Mouse (Mus musculus): ENCODE results near the gene Kcna7. TPM values are rescaled to one million over a fixed set of nuclear protein-coding genes. Genes with fewer than 3 reads are reported as not detected.

The Kcna7 gene
- not detected in 2 replicates for polyA plus RNA-seq (2012; rRNA removed)

GRCm38 (mm10) chr7:45405091-45406075 is at the start of gene Kcna7:
Kcna7 (plus strand) TSS chr7:45405653.

GRCm38 (mm10) chr7:45366652-45367019 is 38.8 kb upstream of the Kcna7 start, which contains the start of gene Ppfia3:
Ppfia3 (minus strand) TSS chr7:45367019.

GRCm38 (mm10) chr7:45370475-45371311 is 34.8 kb upstream of the Kcna7 start, which contains the start of gene Lin7b:
Lin7b (minus strand) TSS chr7:45370583.

GRCm38 (mm10) chr7:45395578-45396336 is 9.7 kb upstream of the Kcna7 start, which contains the start of gene Snrnp70:
Snrnp70 (minus strand) TSS chr7:45395742.

GRCm38 (mm10) chr7:45413113-45413863 is 7.8 kb downstream of the Kcna7 start, which contains the start of gene Ntf5:
Ntf5 (plus strand) TSS chr7:45413695.

GRCm38 (mm10) chr7:45420615-45420919 is 15.1 kb downstream of the Kcna7 start, which contains the start of gene Lhb:
Lhb (plus strand) TSS chr7:45420820.

GRCm38 (mm10) chr7:45434203-45435015 is 29.0 kb downstream of the Kcna7 start, which contains the start of gene Gys1:
Gys1 (plus strand) TSS chr7:45434844.

GRCm38 (mm10) chr7:45437521-45438276 is 32.2 kb downstream of the Kcna7 start, which contains the start of gene Ruvbl2:
Ruvbl2 (minus strand) TSS chr7:45438096.

Other genes with a start within 250 kb of the Kcna7 start
- gene Slc17a7, start 241.7 kb upstream of the Kcna7 start, polyA plus RNA-seq (2012; rRNA removed), result 12.2 and 25.0 TPM in 2 replicates
- 0.05 and 0.21 TPM in 2 replicates for gene Gfy, start 226.1 kb upstream of the Kcna7 start, polyA plus RNA-seq (2012; rRNA removed)
- gene Pth2, start 224.7 kb upstream of the Kcna7 start, polyA plus RNA-seq (2012; rRNA removed), result 0.20 and 0.23 TPM in 2 replicates
- 0.88 and 1.1 TPM in 2 replicates for gene Ccdc155, start 200.8 kb upstream of the Kcna7 start, polyA plus RNA-seq (2012; rRNA removed)
- 2.0 and 3.2 TPM in 2 replicates for gene Dkkl1, start 193.5 kb upstream of the Kcna7 start, polyA plus RNA-seq (2012; rRNA removed)
- gene Tead2, start 189.9 kb upstream of the Kcna7 start, polyA plus RNA-seq (2012; rRNA removed), result 257 and 271 TPM in 2 replicates
- gene Cd37, start 166.5 kb upstream of the Kcna7 start, polyA plus RNA-seq (2012; rRNA removed), result 1.6 and 1.8 TPM in 2 replicates
- 0.61 and 0.96 TPM in 2 replicates for gene Slc6a16, start 164.6 kb upstream of the Kcna7 start, polyA plus RNA-seq (2012; rRNA removed)
- not detected in 2 replicates for gene Slc6a21, start 128.1 kb upstream of the Kcna7 start, polyA plus RNA-seq (2012; rRNA removed)
- 16.8 and 23.9 TPM in 2 replicates for gene Trpm4, start 71.9 kb upstream of the Kcna7 start, polyA plus RNA-seq (2012; rRNA removed)
- 1.1 and 3.8 TPM in 2 replicates for gene Hrc, start 70.4 kb upstream of the Kcna7 start, polyA plus RNA-seq (2012; rRNA removed)
- gene Ppfia3, start 38.6 kb upstream of the Kcna7 start, polyA plus RNA-seq (2012; rRNA removed), result 44.2 and 45.9 TPM in 2 replicates
- 14.4 and 15.8 TPM in 2 replicates for gene Lin7b, start 35.1 kb upstream of the Kcna7 start, polyA plus RNA-seq (2012; rRNA removed)
- 864 and 911 TPM in 2 replicates for gene Snrnp70, start 9.9 kb upstream of the Kcna7 start, polyA plus RNA-seq (2012; rRNA removed)
- 0.10 and 0.91 TPM in 2 replicates for gene Ntf5, start 8.0 kb downstream of the Kcna7 start, polyA plus RNA-seq (2012; rRNA removed)
- gene Lhb, start 15.2 kb downstream of the Kcna7 start, polyA plus RNA-seq (2012; rRNA removed), result 1.1 and 1.3 TPM in 2 replicates
- gene Gys1, start 29.2 kb downstream of the Kcna7 start, polyA plus RNA-seq (2012; rRNA removed), result 22.6 and 27.0 TPM in 2 replicates
- 139 and 159 TPM in 2 replicates for gene Ruvbl2, start 32.4 kb downstream of the Kcna7 start, polyA plus RNA-seq (2012; rRNA removed)
- gene Ftl1, start 54.2 kb downstream of the Kcna7 start, polyA plus RNA-seq (2012; rRNA removed), result 1,642 and 1,691 TPM in 2 replicates
- 196 and 200 TPM in 2 replicates for gene Bax, start 61.2 kb downstream of the Kcna7 start, polyA plus RNA-seq (2012; rRNA removed)
- gene Tulp2, start 76.2 kb downstream of the Kcna7 start, polyA plus RNA-seq (2012; rRNA removed), result 0.12 and 0.45 TPM in 2 replicates
- 0.16 TPM in 1 of 2 replicates, not detected in the other for gene Gm45808, start 81.2 kb downstream of the Kcna7 start, polyA plus RNA-seq (2012; rRNA removed)
- gene Dhdh, start 83.2 kb downstream of the Kcna7 start, polyA plus RNA-seq (2012; rRNA removed), result 2.2 and 2.7 TPM in 2 replicates
- gene Nucb1, start 104.8 kb downstream of the Kcna7 start, polyA plus RNA-seq (2012; rRNA removed), result 104 and 148 TPM in 2 replicates
- gene Ppp1r15a, start 120.6 kb downstream of the Kcna7 start, polyA plus RNA-seq (2012; rRNA removed), result 15.9 and 19.8 TPM in 2 replicates
- gene Plekha4, start 120.7 kb downstream of the Kcna7 start, polyA plus RNA-seq (2012; rRNA removed), result 3.1 and 9.6 TPM in 2 replicates
- gene Hsd17b14, start 149.2 kb downstream of the Kcna7 start, polyA plus RNA-seq (2012; rRNA removed), result 0.33 and 0.73 TPM in 2 replicates
- gene Bcat2, start 164.5 kb downstream of the Kcna7 start, polyA plus RNA-seq (2012; rRNA removed), result 31.0 and 38.8 TPM in 2 replicates
- 0.23 TPM in 1 of 2 replicates, not detected in the other for gene Fgf21, start 209.8 kb downstream of the Kcna7 start, polyA plus RNA-seq (2012; rRNA removed)
- 0.02 and 0.43 TPM in 2 replicates for gene Fut1, start 211.6 kb downstream of the Kcna7 start, polyA plus RNA-seq (2012; rRNA removed)
- 0.14 and 0.28 TPM in 2 replicates for gene Izumo1, start 216.2 kb downstream of the Kcna7 start, polyA plus RNA-seq (2012; rRNA removed)
- 12.3 and 14.3 TPM in 2 replicates for gene Rasip1, start 221.8 kb downstream of the Kcna7 start, polyA plus RNA-seq (2012; rRNA removed)
- 3.5 and 7.4 TPM in 2 replicates for gene Mamstr, start 234.3 kb downstream of the Kcna7 start, polyA plus RNA-seq (2012; rRNA removed)

Data from central nervous system, embryonic 14 days (tissue).